Mouse (Mus musculus) testis, adult 2 months (tissue): Measurements from ENCODE around the gene Gm1673. TPM values are rescaled to one million over a fixed set of nuclear protein-coding genes. Genes with fewer than 3 reads are reported as not detected.

ENCODE experiments used
- H3K27ac ChIP-seq: fragments of 200-500 bp; 2 replicates; pipeline ENCODE4 v1.5.1; 2012; ENCODE audit warnings: low read depth, low read length; ENCODE audit not compliant: control insufficient read depth, insufficient read depth
- H3K27me3 ChIP-seq: fragments of 200-500 bp; 2 replicates; pipeline ENCODE4 v1.6.1; 2012; ENCODE audit warnings: mild to moderate bottlenecking, low read length, moderate library complexity; ENCODE audit not compliant: control insufficient read depth, insufficient read depth
- H3K36me3 ChIP-seq: fragments of 200-500 bp; 2 replicates; pipeline ENCODE4 v1.6.1; 2012; ENCODE audit warnings: mild to moderate bottlenecking, low read length; ENCODE audit not compliant: control insufficient read depth, insufficient read depth
- H3K4me1 ChIP-seq: fragments of 200-500 bp; 2 replicates; pipeline ENCODE4 v1.6.1; 2012; ENCODE audit warnings: low read length; ENCODE audit not compliant: control insufficient read depth, insufficient read depth
- H3K4me3 ChIP-seq: fragments of 200-500 bp; 2 replicates; pipeline ENCODE4 v1.5.1; 2012; ENCODE audit warnings: low read depth, mild to moderate bottlenecking, low read length, moderate library complexity, mixed read lengths; ENCODE audit not compliant: control insufficient read depth
- CTCF ChIP-seq: fragments of 200-500 bp; IDR thresholded peaks from 2 replicates; pipeline ENCODE4 v1.5.1; 2012; ENCODE audit warnings: low read depth, mild to moderate bottlenecking, inconsistent platforms, low read length, moderate library complexity; ENCODE audit not compliant: control insufficient read depth, insufficient read depth, insufficient replicate concordance
- POLR2A ChIP-seq: fragments of 200-500 bp; IDR thresholded peaks from 2 replicates; pipeline ENCODE4 v1.6.1; 2012; ENCODE audit warnings: low read depth, mild to moderate bottlenecking, inconsistent platforms, low read length, moderate library complexity; ENCODE audit not compliant: control insufficient read depth
- polyA plus RNA-seq: library from polyadenylated mRNA; depleted of rRNA; stranded (reverse); fragments of >200 nt; gene quantifications from 2 replicates; pipeline ENCODE4 v1.2.3, GENCODE M21; 2012; rRNA removed

The Gm1673 gene
- 154 and 207 TPM in 2 replicates for polyA plus RNA-seq

GRCm38 (mm10) chr5:33983309-33984121 lies at the start of gene Gm1673:
Gm1673 (plus strand) TSS chr5:33983433.
- peak within 1 kb of the TSS; percentile 92 for H3K4me3 ChIP-seq
- no peaks in the 10 kb centered on the region for H3K27me3 ChIP-seq
- TF ChIP-seq CTCF (no peak), POLR2A (peak; percentile 26)
- H3K27ac ChIP-seq = peak within 1 kb of the TSS; percentile 65
- H3K4me1 ChIP-seq = peaks cover 10% of the 10 kb centered on the region
- H3K36me3 ChIP-seq = no peaks in the 10 kb centered on the region

GRCm38 (mm10) chr5:33934081-33934480 lies 49.2 kb upstream of the Gm1673 start:
- Histone ChIP-seq H3K27me3 (no peaks in the 10 kb centered on the region), H3K4me3 (peak overlapping the region; percentile 38; the same call in 1 of the 2 replicates), H3K36me3 (no peaks in the 10 kb centered on the region; the same call in 1 of the 2 replicates), H3K4me1 (peaks cover 2% of the 10 kb centered on the region; the same call in 1 of the 2 replicates), H3K27ac (no peak overlapping the region)
- TF ChIP-seq POLR2A (no peak), CTCF (no peak)

DNA sequence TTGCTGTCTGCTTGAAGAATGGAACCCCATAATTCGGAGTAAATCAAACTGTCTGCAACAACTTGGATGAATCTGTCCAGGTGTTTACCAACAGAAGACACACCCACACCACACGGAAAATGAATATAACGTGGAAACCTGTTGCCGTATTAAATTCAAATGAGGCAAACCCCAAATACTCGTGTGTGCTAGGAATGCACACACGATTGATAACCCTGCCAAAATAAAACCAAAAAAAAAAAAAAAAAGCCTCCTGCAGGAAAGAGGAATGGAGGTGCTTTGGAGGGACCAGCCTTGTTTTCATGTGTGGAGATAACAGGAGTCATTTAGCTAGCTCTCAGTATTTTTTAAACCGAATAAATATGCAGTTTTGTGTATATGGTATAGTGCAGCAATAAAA lies 48.4 kb upstream of the Gm1673 start:
- Histone ChIP-seq H3K27ac (no peak overlapping the region), H3K4me1 (peaks cover 2% of the 10 kb centered on the region; the same call in 1 of the 2 replicates), H3K36me3 (no peaks in the 10 kb centered on the region; the same call in 1 of the 2 replicates), H3K4me3 (peak overlapping the region; percentile 37; the same call in 1 of the 2 replicates), H3K27me3 (no peaks in the 10 kb centered on the region)
- no peak for TF ChIP-seq POLR2A
- no peak for TF ChIP-seq CTCF

DNA sequence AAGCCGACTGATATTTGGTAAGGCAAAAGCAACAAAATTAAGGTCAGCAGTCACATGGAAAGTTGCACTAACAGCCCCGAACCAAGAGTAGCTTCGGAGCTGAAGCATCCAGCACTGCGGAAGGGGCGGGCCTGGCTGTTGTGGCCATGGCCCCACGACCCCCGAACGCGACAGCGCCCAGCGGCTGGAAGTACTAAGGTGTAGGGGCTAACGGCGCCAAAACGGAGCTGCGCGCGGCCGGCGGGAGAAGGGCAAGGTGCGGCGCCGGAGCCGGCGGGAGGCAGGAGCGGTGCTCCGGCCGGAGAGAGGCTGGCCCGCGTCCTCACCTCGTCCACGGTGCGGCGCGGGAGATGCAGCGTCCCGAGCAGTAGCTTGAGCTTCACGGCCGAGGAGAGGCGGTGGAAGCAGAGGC lies 47.5 kb upstream of the Gm1673 start:
- H3K36me3 ChIP-seq = no peaks in the 10 kb centered on the region; the same call in 1 of the 2 replicates
- TF ChIP-seq CTCF = no peak; the same call in 1 of the 2 replicates
- TF ChIP-seq POLR2A = no peak

DNA sequence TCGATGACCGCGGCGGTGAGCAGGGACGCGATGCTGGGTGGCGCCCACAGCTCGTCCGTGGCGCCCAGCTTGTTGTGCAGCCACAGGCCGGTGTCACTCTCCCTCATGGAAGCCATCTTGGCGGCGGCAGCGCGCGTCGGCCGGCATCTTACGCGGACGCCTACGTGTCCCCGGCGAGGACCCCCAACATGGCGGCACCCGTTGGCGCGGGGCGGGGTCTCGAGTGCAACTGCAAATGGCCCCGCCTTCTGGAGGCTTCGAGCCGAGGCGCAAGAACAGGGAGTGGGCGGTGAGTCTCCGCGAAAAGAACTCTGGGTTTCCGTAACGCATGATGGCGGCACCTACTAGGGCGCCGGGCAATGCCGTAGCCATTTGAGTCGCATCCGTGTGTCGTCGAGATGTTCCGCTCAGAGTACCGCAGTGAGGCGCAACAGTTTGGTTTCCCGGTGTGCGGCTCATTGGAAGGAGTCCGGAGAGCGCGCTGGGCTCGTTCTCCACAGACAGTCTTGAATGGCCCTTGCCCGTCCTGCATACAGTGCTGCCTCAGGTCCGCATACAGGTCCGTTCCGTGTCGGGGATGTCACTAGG lies 47.0 kb upstream of the Gm1673 start, which contains the start of gene Nelfa:
Gene Nelfa (minus strand): TSS at position 294 of the 588 bp plus-strand sequence.
- peak within 1 kb of the TSS; percentile 96 for H3K4me3 ChIP-seq
- H3K36me3 ChIP-seq = no peaks in the 10 kb centered on the region; the same call in 1 of the 2 replicates
- H3K27me3 ChIP-seq = no peaks in the 10 kb centered on the region
- 0 out of 2 replicates have a peak, but pooled peaks have one; percentile 8 for TF ChIP-seq CTCF
- peak; percentile 89 for TF ChIP-seq POLR2A
- H3K27ac ChIP-seq = peak within 1 kb of the TSS; percentile 95
- H3K4me1 ChIP-seq = peaks cover 2% of the 10 kb centered on the region; the same call in 1 of the 2 replicates

More for the DNA sequence above, 47.5 kb upstream of the Gm1673 start:
- Histone ChIP-seq H3K27me3 (no peaks in the 10 kb centered on the region), H3K27ac (peak overlapping the region; percentile 95), H3K4me1 (peaks cover 2% of the 10 kb centered on the region; the same call in 1 of the 2 replicates), H3K4me3 (peak overlapping the region; percentile 96)

GRCm38 (mm10) chr5:33937230-33937629 lies 46.0 kb upstream of the Gm1673 start:
- TF ChIP-seq CTCF = no peak
- TF ChIP-seq POLR2A = no peak
- Histone ChIP-seq H3K27ac (no peak overlapping the region), H3K4me3 (no peak overlapping the region), H3K4me1 (peaks cover 2% of the 10 kb centered on the region; the same call in 1 of the 2 replicates), H3K36me3 (no peaks in the 10 kb centered on the region; the same call in 1 of the 2 replicates), H3K27me3 (no peaks in the 10 kb centered on the region)

DNA sequence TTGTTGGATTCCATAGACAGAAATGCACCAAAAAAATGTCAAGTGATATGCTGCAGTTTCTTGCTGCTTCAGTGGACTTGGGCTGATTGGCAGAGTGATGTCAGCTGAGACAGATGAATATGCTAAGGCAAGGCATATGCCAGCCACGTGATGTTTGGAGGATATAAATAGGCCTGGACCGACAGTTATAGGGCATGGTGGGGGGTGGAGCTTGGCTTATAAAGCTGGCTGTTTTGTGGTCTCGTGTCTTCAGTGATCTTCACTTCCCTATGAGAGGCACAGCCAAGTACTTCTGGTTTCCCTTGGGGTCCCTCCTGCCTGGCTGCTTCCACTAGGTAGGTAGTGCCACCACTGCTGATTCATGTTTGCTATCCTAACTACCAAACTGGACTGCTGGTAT lies 44.8 kb upstream of the Gm1673 start:
- Histone ChIP-seq H3K4me1 (peaks cover 2% of the 10 kb centered on the region; the same call in 1 of the 2 replicates), H3K4me3 (no peak overlapping the region), H3K36me3 (no peaks in the 10 kb centered on the region; the same call in 1 of the 2 replicates), H3K27ac (no peak overlapping the region), H3K27me3 (no peaks in the 10 kb centered on the region)
- no peak for TF ChIP-seq CTCF
- no peak for TF ChIP-seq POLR2A
